Mouse (Mus musculus): ENCODE measurements around the gene Usp6nl.

GRCm38 (mm10) chr2:6473829-6474228, 151.4 kb downstream of the Usp6nl start:
- TF ChIP-seq CTCF (IDR thresholded peaks at IDR 0.05; ENCODE audit: low read depth) (peak; percentile 27; the same call in 1 of the 2 replicates), EP300 (IDR thresholded peaks at IDR 0.05; ENCODE audit: low read depth) (no peak)
